In genomic region chr7:92742774-92743173, GRCm38 (mm10) we compare ENCODE assay signal across 8 mouse cellular contexts. TPM values are rescaled to one million over a fixed set of nuclear protein-coding genes. Genes with fewer than 3 reads are reported as not detected.
DNase-seq lines count a peak whose midpoint lies in the region; ATAC-seq and TF ChIP-seq lines count a peak whose summit lies in the region.

No protein-coding gene starts in this region.

- H3K36me3 ChIP-seq in C2C12 (ENCODE audit: control insufficient read depth, insufficient read depth) (peaks cover 19% of the 10 kb centered on the region), ES-E14 (ENCODE audit: control insufficient read depth, insufficient read depth, low read length, poor library complexity, severe bottlenecking) (no peaks in the 10 kb centered on the region; the same call in 1 of the 2 replicates)
- peaks cover 20% of the 10 kb centered on the region for H3K36me3 ChIP-seq in forebrain, embryonic 10.5 days (replicated peaks)
- H3K36me3 ChIP-seq in kidney, embryonic 16.5 days (ENCODE audit: insufficient read depth, low read length): peaks cover 6% of the 10 kb centered on the region
- H3K36me3 ChIP-seq in midbrain, embryonic 13.5 days: no peaks in the 10 kb centered on the region; the same call in 1 of the 2 replicates

- no peak overlapping the region for H3ac ChIP-seq in C2C12 (ENCODE audit: control insufficient read depth, insufficient read length, low read depth)

- H3K4me3 ChIP-seq in C2C12 (ENCODE audit: insufficient read depth, poor library complexity, severe bottlenecking): peak overlapping the region; percentile 71
- peak overlapping the region in 1 of 2 experiments; percentile 90; a peak in 2 of 4 replicates for H3K4me3 ChIP-seq in ES-E14 (ENCODE audit: insufficient read depth in 1 of 2, low read depth in 1 of 2, low read length in 2 of 2, poor library complexity in 1 of 2, severe bottlenecking in 1 of 2)
- H3K4me3 ChIP-seq in forebrain, embryonic 10.5 days: peak overlapping the region; percentile 89
- H3K4me3 ChIP-seq in kidney, embryonic 16.5 days (ENCODE audit: low read length): peak overlapping the region; percentile 89
- H3K4me3 ChIP-seq in midbrain, embryonic 13.5 days (replicated peaks): peak overlapping the region; percentile 77

- TF ChIP-seq CTCF in C2C12 (IDR thresholded peaks at IDR 0.05; ENCODE audit: control insufficient read depth, insufficient read depth, insufficient read length): no peak

- ATAC-seq in kidney, embryonic 16.5 days (ENCODE audit: low FRiP score, low TSS enrichment): no peak
- no peak for ATAC-seq in midbrain, embryonic 13.5 days

- H3K27ac ChIP-seq in ES-E14 (ENCODE audit: insufficient read depth, low read depth, low read length, poor library complexity, severe bottlenecking): no peak overlapping the region
- 0 out of 2 replicates have a peak overlapping the region, but pooled peaks have one; percentile 20 for H3K27ac ChIP-seq in forebrain, embryonic 10.5 days
- H3K27ac ChIP-seq in kidney, embryonic 16.5 days (ENCODE audit: low read length): no peak overlapping the region
- H3K27ac ChIP-seq in midbrain, embryonic 13.5 days: no peak overlapping the region

- no peak for DNase-seq in ES-E14 (ENCODE audit: low read depth, low spot score)
- DNase-seq in forebrain, embryonic 10.5 days (ENCODE audit: extremely low spot score, low spot score): peak; percentile 21
- DNase-seq in adrenal gland, postnatal 14 days: no peak
- DNase-seq in gastrocnemius, adult 8-10 months (ENCODE audit: low spot score in 2 of 2): no peak
- no peak for DNase-seq in thymus, postnatal 10 days (ENCODE audit: low spot score in 2 of 2)

- H3K9me3 ChIP-seq in ES-E14 (ENCODE audit: control insufficient read depth, insufficient read depth, low read depth, low read length): no peaks in the 10 kb centered on the region
- H3K9me3 ChIP-seq in forebrain, embryonic 10.5 days: no peaks in the 10 kb centered on the region
- H3K9me3 ChIP-seq in kidney, embryonic 16.5 days (ENCODE audit: low read length): no peaks in the 10 kb centered on the region
- H3K9me3 ChIP-seq in midbrain, embryonic 13.5 days: no peaks in the 10 kb centered on the region

- H3K79me3 ChIP-seq in C2C12 (ENCODE audit: low read depth): peaks cover 24% of the 10 kb centered on the region

- H3K9ac ChIP-seq in ES-E14 (ENCODE audit: insufficient read depth, low read depth, low read length, poor library complexity, severe bottlenecking): no peak overlapping the region
- peak overlapping the region; percentile 67; the same call in 1 of the 2 replicates for H3K9ac ChIP-seq in kidney, embryonic 16.5 days (replicated peaks; ENCODE audit: low read length)
- H3K9ac ChIP-seq in midbrain, embryonic 13.5 days (replicated peaks): peak overlapping the region; percentile 80

- peak overlapping the region; percentile 95 for H3K4me2 ChIP-seq in kidney, embryonic 16.5 days (replicated peaks; ENCODE audit: low read depth, low read length)
- peak overlapping the region; percentile 82 for H3K4me2 ChIP-seq in midbrain, embryonic 13.5 days (replicated peaks)

- no peaks in the 10 kb centered on the region for H3K27me3 ChIP-seq in C2C12 (ENCODE audit: control insufficient read depth, insufficient read depth, insufficient read length)
- peaks cover 16% of the 10 kb centered on the region; the same call in 1 of the 2 replicates for H3K27me3 ChIP-seq in forebrain, embryonic 10.5 days (ENCODE audit: poor library complexity, severe bottlenecking)
- 0 out of 2 replicates have a peak, but pooled peaks cover 5% of the 10 kb centered on the region for H3K27me3 ChIP-seq in kidney, embryonic 16.5 days (ENCODE audit: insufficient read depth, low read length)
- H3K27me3 ChIP-seq in midbrain, embryonic 13.5 days: no peaks in the 10 kb centered on the region

- in situ Hi-C loops in ES-E14 (cut with MboI; ENCODE audit: low sequenced_read_pairs in 2 of 2, unreplicated experiment in 2 of 2): no loop called here

- H3K79me2 ChIP-seq in C2C12 (ENCODE audit: control insufficient read depth, insufficient read depth): peaks cover 28% of the 10 kb centered on the region

- H3K4me1 ChIP-seq in ES-E14 (ENCODE audit: control insufficient read depth in 2 of 2, insufficient read depth in 2 of 2, low read length in 2 of 2, poor library complexity in 1 of 2): peaks cover 7 to 12% of the 10 kb centered on the region in 2 experiments
- H3K4me1 ChIP-seq in forebrain, embryonic 10.5 days: peaks cover 48% of the 10 kb centered on the region
- peaks cover 30% of the 10 kb centered on the region for H3K4me1 ChIP-seq in kidney, embryonic 16.5 days (ENCODE audit: insufficient read depth, low read length)
- peaks cover 44% of the 10 kb centered on the region for H3K4me1 ChIP-seq in midbrain, embryonic 13.5 days (replicated peaks)

- WGBS in forebrain, embryonic 10.5 days: under 1% methylated on average over 6 of the region's 6 CpGs
- under 1% methylated on average over 6 of the region's 6 CpGs for WGBS in kidney, embryonic 16.5 days
- WGBS in midbrain, embryonic 13.5 days: under 1% methylated on average over 6 of the region's 6 CpGs

TF ChIP-seq in C2C12, 6 proteins besides CTCF, POLR2A, EP300 and RAD21:
- TF ChIP-seq USF1 (IDR thresholded peaks at IDR 0.05; ENCODE audit: low read depth) (no peak), MAX (IDR thresholded peaks at IDR 0.05) (no peak), MYOD1 (IDR thresholded peaks at IDR 0.05; ENCODE audit: control insufficient read depth, insufficient read length, low read depth) (no peak), CEBPB (IDR thresholded peaks at IDR 0.05; ENCODE audit: low read depth) (no peak), MYOG (IDR thresholded peaks at IDR 0.05; ENCODE audit: control insufficient read depth, extremely low read depth, insufficient read length) (no peak), FOSL1 (IDR thresholded peaks at IDR 0.05; ENCODE audit: insufficient read depth, low read length, poor library complexity, severe bottlenecking) (no peak)

TF ChIP-seq in ES-E14, 5 proteins besides CTCF, POLR2A, EP300 and RAD21:
- TF ChIP-seq CHD2 (IDR thresholded peaks at IDR 0.05; ENCODE audit: low read depth, low read length): 0 out of 2 replicates have a peak, but pooled peaks have one; percentile 22
- TF ChIP-seq ZC3H11A (IDR thresholded peaks at IDR 0.05; ENCODE audit: borderline replicate concordance, low read depth, low read length): no peak

RNA-seq across cellular contexts. Expression of gene Rab30, which starts 1.4 kb away (rescaled TPM):
- 2.0 TPM for polyA plus RNA-seq in C2C12 (2012; fragmentation: generic; extraction: Trizol)
- 6.8 and 7.4 TPM in 2 replicates for total RNA-seq in ES-E14 (2012; rRNA removed)
- polyA plus RNA-seq in forebrain, embryonic 10.5 days (2016; fragmentation: Nextera tagmentation; extraction: Ambion mirVana): 12.2 and 15.6 TPM in 2 replicates
- polyA plus RNA-seq in kidney, embryonic 16.5 days (2015; fragmentation: Nextera tagmentation; extraction: Ambion mirVana): 7.4 and 8.0 TPM in 2 replicates
- polyA plus RNA-seq in midbrain, embryonic 13.5 days (2015; fragmentation: Nextera tagmentation; extraction: Ambion mirVana): 21.6 and 22.4 TPM in 2 replicates
- total RNA-seq in adrenal gland, postnatal 14 days (2021): 6.4 and 6.8 TPM in 2 replicates
- total RNA-seq in gastrocnemius, adult 8-10 months (2022): 10 to 100 TPM in 1 of 4 experiments, 1 to 10 TPM in 3; 2.9 to 12.1 (median 5.6) TPM
